Mouse (Mus musculus) embryonic facial prominence, embryonic 11.5 days (tissue): ENCODE results near the gene Gm48551. TPM values are rescaled to one million over a fixed set of nuclear protein-coding genes. Genes with fewer than 3 reads are reported as not detected.
A peak's percentile ranks its signal among the peaks of the same experiment; 100 is the strongest.

Experiments
- ATAC-seq: fragments of 200-750 bp; cut with Nextera tagmentation; replicated peaks from 2 replicates; pipeline ENCODE4 v1.8.0; 2017; ENCODE audit warnings: low read depth; ENCODE audit not compliant: insufficient number of reproducible peaks, low FRiP score, low TSS enrichment
- DNase-seq: peaks from one replicate; pipeline ENCODE4 v3.0.0-alpha.2; 2015; ENCODE audit warnings: low spot score
- H3K27ac ChIP-seq: fragments of 300-500 bp; sonication (generic); replicated peaks from 2 replicates; pipeline ENCODE4 v1.5.1; 2014; ENCODE audit warnings: mild to moderate bottlenecking, low read depth, low read length, control low read depth
- H3K27me3 ChIP-seq: fragments of 300-500 bp; sonication (generic); 2 replicates; pipeline ENCODE4 v1.6.1; 2014; ENCODE audit warnings: mild to moderate bottlenecking, low read length, moderate library complexity, mixed read lengths; ENCODE audit not compliant: control insufficient read depth, insufficient read depth
- H3K36me3 ChIP-seq: fragments of 300-500 bp; sonication (generic); replicated peaks from 2 replicates; pipeline ENCODE4 v1.6.1; 2014; ENCODE audit warnings: low read depth, mild to moderate bottlenecking, low read length, moderate library complexity, mixed read lengths; ENCODE audit not compliant: control insufficient read depth, insufficient read depth
- H3K4me1 ChIP-seq: fragments of 300-500 bp; sonication (generic); 2 replicates; pipeline ENCODE4 v1.6.1; 2014; ENCODE audit warnings: low read length, mixed read lengths; ENCODE audit not compliant: control insufficient read depth, insufficient read depth
- H3K4me2 ChIP-seq: fragments of 300-500 bp; sonication (generic); 2 replicates; pipeline ENCODE4 v1.6.1; 2014; ENCODE audit warnings: low read depth, mild to moderate bottlenecking, control low read depth, low read length, moderate library complexity
- H3K4me3 ChIP-seq: fragments of 300-500 bp; sonication (generic); 2 replicates; pipeline ENCODE4 v1.5.1; 2014; ENCODE audit warnings: low read depth, low read length, control low read depth
- H3K9ac ChIP-seq: fragments of 300-500 bp; sonication (generic); replicated peaks from 2 replicates; pipeline ENCODE4 v1.6.1; 2014; ENCODE audit warnings: mild to moderate bottlenecking, control low read depth, low read length
- H3K9me3 ChIP-seq: fragments of 300-500 bp; sonication (generic); replicated peaks from 2 replicates; pipeline ENCODE4 v1.6.1; 2016; ENCODE audit warnings: mild to moderate bottlenecking, low read length, inconsistent platforms, mixed read lengths; ENCODE audit not compliant: control insufficient read depth
- WGBS: fragments of 180-500 bp; shearing (Covaris S2); extraction: QIAGEN DNeasy Blood & Tissue Kit; methylation state at CpG from one replicate; pipeline ENCODE4 v1.1.7; 2014; 5-methylcytosine and 5-hydroxymethylcytosine counted together
- polyA plus RNA-seq: library from polyadenylated mRNA; unstranded; fragments of >200 nt; fragmentation: Nextera tagmentation; extraction: Ambion mirVana; gene quantifications from 2 replicates; pipeline ENCODE4 v1.2.1, GENCODE M21; 2014

Gene Gm48551
- polyA plus RNA-seq, result 2.5 and 4.1 TPM in 2 replicates

DNA sequence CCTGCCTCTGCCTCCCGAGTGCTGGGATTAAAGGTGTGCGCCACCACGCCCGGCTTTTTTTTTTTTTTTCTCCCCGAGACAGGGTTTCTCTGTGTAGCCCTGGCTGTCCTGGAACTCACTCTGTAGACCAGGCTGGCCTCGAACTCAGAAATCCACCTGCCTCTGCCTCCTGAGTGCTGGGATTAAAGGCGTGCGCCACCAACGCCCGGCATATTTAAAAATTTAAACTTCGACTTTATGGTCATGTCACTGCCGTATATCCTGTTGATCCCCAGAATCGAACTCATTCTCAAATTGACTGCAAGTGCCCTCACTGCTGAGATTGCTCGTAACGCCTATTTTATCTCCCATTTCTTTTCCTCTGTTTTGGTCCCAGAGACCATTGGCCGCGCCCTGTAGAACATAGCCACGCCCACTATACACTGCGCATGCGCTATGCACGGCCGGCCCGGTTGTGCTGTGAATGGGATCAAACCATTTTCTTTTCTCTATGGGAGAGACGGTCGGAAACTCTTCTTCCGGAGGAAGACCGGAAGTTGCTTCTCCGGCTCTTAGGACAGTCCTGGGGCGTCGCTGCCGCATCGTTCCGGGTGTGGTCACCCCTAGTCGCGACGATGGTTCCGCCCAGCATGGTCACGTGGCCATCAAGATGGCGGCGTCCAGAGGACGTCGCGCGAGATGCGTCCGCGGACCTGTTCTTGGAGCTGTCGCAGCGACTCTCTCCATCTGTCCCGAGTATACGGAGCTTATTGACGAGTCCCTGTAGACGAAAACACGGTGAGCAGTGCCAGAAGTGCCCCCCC is at the start of gene Gm48551, which contains the start of gene Dohh:
TSS of gene Gm48551 (plus strand) at position 665 of the 803 bp plus-strand sequence.
TSS of gene Dohh (plus strand) at position 627 of the 803 bp plus-strand sequence.
- Histone ChIP-seq H3K9me3 (no peaks in the 10 kb centered on the region), H3K27ac (peak within 1 kb of the TSS; percentile 44), H3K4me2 (peak within 1 kb of the TSS; percentile 82), H3K4me3 (peak within 1 kb of the TSS; percentile 94), H3K9ac (peak within 1 kb of the TSS; percentile 82), H3K27me3 (no peaks in the 10 kb centered on the region), H3K4me1 (no peaks in the 10 kb centered on the region), H3K36me3 (peaks cover 7% of the 10 kb centered on the region)
- DNase-seq, result peak; percentile 98
- ATAC-seq, result peak; percentile 91
- 4% methylated on average over 50 of the region's 54 CpGs for WGBS

DNA sequence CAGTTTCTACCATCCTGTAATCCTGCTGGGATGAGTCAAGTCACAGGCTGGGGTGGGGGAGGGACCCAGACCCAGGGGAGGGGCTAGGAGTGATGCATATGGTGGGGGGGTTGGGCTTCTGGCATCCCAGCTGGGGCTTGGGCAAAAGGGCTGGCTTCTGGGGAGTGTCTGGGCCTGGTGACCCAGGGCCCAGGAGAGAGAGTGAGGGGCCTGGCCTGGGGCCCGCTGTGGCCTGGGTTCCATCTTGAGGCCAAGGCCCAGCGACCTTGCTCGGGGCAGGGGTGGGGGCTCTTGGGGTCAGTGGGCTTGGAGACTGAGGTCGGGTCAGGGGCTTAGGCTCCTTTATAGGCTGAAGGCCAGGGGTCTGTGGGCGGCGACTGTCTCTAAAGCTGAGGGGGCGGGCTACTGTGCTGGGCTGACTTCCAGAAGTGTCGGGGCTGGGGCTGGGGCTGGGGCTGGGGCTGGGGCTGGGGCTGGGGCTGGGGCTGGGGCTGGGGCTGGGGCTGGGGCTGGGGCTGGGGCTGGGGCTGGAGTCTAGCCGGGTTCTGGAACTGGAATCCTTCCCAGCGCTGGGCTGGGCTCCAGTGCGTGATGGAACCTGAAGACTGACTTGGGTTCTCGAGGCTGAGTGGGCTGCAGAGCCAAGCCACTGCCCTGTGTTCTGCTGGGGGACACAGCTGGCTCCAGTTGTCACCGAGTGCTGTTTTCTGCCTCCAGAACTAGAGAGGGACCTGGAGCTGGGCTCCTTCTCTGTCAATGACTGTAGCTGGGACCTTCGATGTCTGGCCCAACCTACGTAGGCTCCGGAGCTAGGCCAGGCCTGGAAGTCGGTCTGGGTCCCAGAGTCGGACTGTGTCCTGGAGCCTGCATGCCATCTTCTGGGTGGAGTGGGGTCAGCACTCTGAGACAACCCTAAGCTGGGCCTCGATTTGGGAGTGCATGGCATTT is 48.6 kb upstream of the Gm48551 start:
- H3K9ac ChIP-seq, result peak overlapping the region; percentile 18
- H3K9me3 ChIP-seq, result no peaks in the 10 kb centered on the region
- no peaks in the 10 kb centered on the region for H3K36me3 ChIP-seq
- whole genome bisulfite sequencing, result 35% methylated on average over 18 of the region's 19 CpGs
- no peak overlapping the region for H3K4me3 ChIP-seq
- H3K4me1 ChIP-seq, result peaks cover 5% of the 10 kb centered on the region
- no peak overlapping the region; the same call in 1 of the 2 replicates for H3K4me2 ChIP-seq
- DNase-seq (peak; percentile 45), ATAC-seq (peak; percentile 44; the same call in 1 of the 2 replicates)
- no peak overlapping the region for H3K27ac ChIP-seq
- peaks cover 10% of the 10 kb centered on the region; the same call in 1 of the 2 replicates for H3K27me3 ChIP-seq

DNA sequence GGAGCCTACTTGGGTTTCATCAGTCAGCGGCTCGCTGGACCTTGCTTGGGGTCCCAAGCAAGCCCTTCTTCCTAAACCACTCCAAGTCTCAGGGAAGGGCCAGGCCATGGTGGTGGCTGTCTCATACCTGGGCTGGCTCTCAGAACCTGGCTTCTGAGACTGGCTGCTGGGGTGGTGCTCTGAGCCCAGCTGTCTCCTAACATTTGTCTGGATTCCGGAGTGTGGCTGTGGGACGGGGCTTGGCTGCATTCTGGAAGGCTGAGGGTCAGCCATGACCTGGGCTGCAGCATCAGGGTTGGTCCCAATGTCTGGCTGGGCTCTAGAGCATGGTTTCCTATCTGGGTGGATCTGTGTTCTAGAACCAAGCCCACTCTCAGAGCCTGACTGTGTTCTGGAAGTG is 47.7 kb upstream of the Gm48551 start:
- Histone ChIP-seq H3K36me3 (no peaks in the 10 kb centered on the region), H3K4me3 (no peak overlapping the region), H3K9me3 (no peaks in the 10 kb centered on the region), H3K27me3 (peaks cover 16% of the 10 kb centered on the region; the same call in 1 of the 2 replicates), H3K9ac (no peak overlapping the region), H3K4me1 (peaks cover 5% of the 10 kb centered on the region), H3K27ac (no peak overlapping the region), H3K4me2 (no peak overlapping the region)
- 92% methylated on average over 4 of the region's 4 CpGs for WGBS
- no peak for DNase-seq
- ATAC-seq, result no peak

DNA sequence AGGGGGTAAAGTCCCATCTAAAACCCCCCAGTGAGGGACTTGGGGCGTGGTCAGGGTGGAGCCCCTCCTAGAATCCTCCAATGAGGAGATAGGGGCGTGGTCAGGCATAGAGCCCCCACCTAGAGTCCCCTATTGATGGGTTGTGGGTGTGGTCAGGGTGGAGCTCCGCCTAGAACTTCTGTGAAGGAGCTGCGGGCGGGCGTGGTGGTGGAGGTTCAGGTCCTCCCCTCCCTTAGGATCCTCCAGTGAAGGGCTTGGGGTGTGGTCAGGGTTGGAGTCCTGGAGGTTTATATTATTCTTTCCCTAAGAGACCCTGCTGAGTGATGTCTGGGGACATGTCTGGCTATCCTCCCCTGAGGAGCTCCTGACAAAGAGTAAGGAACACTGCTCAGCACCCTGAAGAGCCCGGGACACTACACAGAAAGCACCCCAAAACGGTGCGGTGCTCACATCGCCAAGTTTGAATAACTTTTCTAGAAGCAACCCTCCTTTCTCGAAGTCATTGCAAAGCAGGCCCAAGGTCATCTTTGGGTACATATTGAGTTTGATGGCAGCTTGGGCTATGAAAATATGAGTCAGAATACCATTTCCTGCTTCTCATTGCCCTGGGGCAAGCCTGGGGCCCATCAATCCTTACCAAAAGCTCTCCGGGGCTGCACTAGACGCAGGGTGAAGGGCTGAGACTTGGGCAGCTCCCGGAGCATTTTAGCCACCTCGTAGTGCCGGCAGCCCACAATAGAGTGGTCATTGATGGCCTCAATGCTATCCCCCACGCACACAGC is 43.5 kb upstream of the Gm48551 start:
- Histone ChIP-seq H3K4me1 (peaks cover 6% of the 10 kb centered on the region; the same call in 1 of the 2 replicates), H3K9me3 (no peaks in the 10 kb centered on the region), H3K9ac (no peak overlapping the region), H3K27me3 (peaks cover 34% of the 10 kb centered on the region), H3K4me3 (no peak overlapping the region), H3K4me2 (no peak overlapping the region), H3K27ac (no peak overlapping the region), H3K36me3 (no peaks in the 10 kb centered on the region; the same call in 1 of the 2 replicates)
- DNase-seq (no peak), ATAC-seq (no peak)
- whole genome bisulfite sequencing, result 35% methylated on average over 17 of the region's 17 CpGs

DNA sequence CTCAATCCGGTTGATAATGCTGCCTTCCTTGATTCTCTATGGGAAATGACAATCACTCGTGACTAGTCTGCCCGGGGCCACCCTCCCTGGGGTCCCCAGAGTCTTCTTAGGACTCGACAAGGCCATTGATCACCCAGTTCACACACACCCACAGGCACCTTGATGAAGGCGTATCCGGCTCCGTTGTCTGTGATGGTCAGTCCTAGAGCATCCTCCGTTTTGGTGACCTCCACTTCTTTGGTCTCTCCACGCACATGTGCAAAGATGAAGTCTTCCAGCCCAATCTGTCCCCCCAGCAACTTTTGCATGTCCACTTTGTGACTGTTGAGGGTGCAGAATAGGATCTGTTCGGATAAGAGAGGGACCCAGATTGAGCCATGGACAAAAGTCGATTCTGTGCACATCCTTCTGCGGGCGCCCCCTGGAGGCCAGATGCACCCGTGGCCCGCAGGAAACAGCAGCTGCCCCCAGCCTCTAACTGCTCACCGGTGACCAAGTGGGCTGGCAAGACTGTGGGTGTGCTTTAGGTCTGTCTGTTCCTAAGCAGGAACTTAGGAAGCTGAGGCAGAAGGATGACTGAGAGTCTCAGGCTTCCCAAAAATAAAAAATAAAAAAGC is 42.8 kb upstream of the Gm48551 start:
- peak; percentile 75 for DNase-seq
- no peak overlapping the region for H3K9ac ChIP-seq
- H3K9me3 ChIP-seq, result no peaks in the 10 kb centered on the region
- H3K4me3 ChIP-seq, result no peak overlapping the region
- H3K27ac ChIP-seq, result no peak overlapping the region
- H3K27me3 ChIP-seq, result peaks cover 34% of the 10 kb centered on the region
- 33% methylated on average over 16 of the region's 16 CpGs for WGBS
- no peaks in the 10 kb centered on the region; the same call in 1 of the 2 replicates for H3K36me3 ChIP-seq
- H3K4me2 ChIP-seq, result no peak overlapping the region
- peaks cover 6% of the 10 kb centered on the region; the same call in 1 of the 2 replicates for H3K4me1 ChIP-seq
- no peak for ATAC-seq

DNA sequence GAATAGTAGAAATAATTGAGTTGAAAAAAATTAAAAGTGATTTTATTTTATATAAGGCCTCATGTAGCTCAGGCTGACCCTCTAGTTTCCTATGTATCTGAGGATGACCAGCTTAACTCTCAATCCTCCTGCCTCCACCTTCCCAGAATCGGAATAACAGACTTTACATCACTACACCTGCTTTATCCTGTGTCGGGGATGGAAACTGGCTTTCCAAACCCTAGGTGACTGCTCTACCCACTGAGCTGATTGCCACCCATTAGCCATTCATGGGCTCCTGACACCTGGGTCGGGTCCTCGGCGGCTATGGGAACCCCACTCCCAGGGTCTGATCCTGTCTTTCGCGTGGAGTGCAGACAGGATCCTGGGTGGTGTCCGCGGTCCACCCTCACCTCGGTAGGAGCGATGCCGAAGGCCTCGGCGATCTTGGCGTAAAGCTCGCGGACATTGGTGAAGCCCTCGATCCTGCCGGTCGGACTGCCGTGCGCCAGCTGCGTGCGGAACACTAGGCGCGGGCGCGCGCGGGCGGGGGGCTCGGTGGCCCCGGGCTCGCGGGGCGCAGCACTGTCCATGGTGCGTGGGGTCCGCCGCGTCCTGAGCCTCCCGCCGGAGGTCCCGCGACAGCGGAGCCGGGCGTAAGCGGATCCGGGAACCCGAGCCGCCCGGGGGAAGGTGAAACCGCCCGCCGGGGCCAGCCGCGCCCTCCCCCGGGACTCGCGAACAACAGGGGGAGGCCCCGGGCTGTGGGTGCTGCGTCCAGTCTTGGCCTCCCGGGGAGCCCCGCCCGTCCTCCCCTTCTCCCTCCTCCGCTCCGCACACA is 41.4 kb upstream of the Gm48551 start, which contains the start of gene Gipc3:
TSS of gene Gipc3 (minus strand) at position 581 of the 820 bp plus-strand sequence.
- no peak for ATAC-seq
- WGBS, result 6% methylated on average over 49 of the region's 67 CpGs
- Histone ChIP-seq H3K4me2 (peak within 1 kb of the TSS; percentile 65), H3K9ac (peak within 1 kb of the TSS; percentile 48), H3K9me3 (no peaks in the 10 kb centered on the region), H3K4me1 (peaks cover 6% of the 10 kb centered on the region; the same call in 1 of the 2 replicates), H3K27ac (no peak within 1 kb of the TSS), H3K36me3 (no peaks in the 10 kb centered on the region; the same call in 1 of the 2 replicates), H3K27me3 (peaks cover 34% of the 10 kb centered on the region), H3K4me3 (peak within 1 kb of the TSS; percentile 40)
- no peak for DNase-seq
